Mouse (Mus musculus) hindbrain, embryonic 12.5 days (tissue): ENCODE results near the gene Mrc1. TPM values are rescaled to one million over a fixed set of nuclear protein-coding genes. Genes with fewer than 3 reads are reported as not detected.

Source experiments
- ATAC-seq: fragments of 200-750 bp; cut with Nextera tagmentation; 2 replicates; pipeline ENCODE4 v1.8.0; 2017; ENCODE audit warnings: moderate TSS enrichment; ENCODE audit not compliant: low FRiP score
- H3K27ac ChIP-seq: fragments of 300-500 bp; sonication (generic); 2 replicates; pipeline ENCODE4 v1.5.1; 2016; ENCODE audit warnings: mild to moderate bottlenecking
- H3K27me3 ChIP-seq: fragments of 300-500 bp; sonication (generic); 2 replicates; pipeline ENCODE4 v1.6.1; 2016; ENCODE audit warnings: mild to moderate bottlenecking
- H3K36me3 ChIP-seq: fragments of 300-500 bp; sonication (generic); 2 replicates; pipeline ENCODE4 v1.6.1; 2016; ENCODE audit warnings: mild to moderate bottlenecking
- H3K4me1 ChIP-seq: fragments of 300-500 bp; sonication (generic); 2 replicates; pipeline ENCODE4 v1.6.1; 2016
- H3K4me2 ChIP-seq: fragments of 300-500 bp; sonication (generic); replicated peaks from 2 replicates; pipeline ENCODE4 v1.6.1; 2016; ENCODE audit warnings: mild to moderate bottlenecking
- H3K4me3 ChIP-seq: fragments of 300-500 bp; sonication (generic); 2 replicates; pipeline ENCODE4 v1.5.1; 2016; ENCODE audit warnings: mild to moderate bottlenecking
- H3K9ac ChIP-seq: fragments of 300-500 bp; sonication (generic); 2 replicates; pipeline ENCODE4 v1.6.1; 2016; ENCODE audit warnings: mild to moderate bottlenecking, moderate library complexity
- H3K9me3 ChIP-seq: fragments of 300-500 bp; sonication (generic); replicated peaks from 2 replicates; pipeline ENCODE4 v1.6.1; 2016; ENCODE audit warnings: mild to moderate bottlenecking
- WGBS: fragments of 180-500 bp; shearing (Covaris S2); methylation state at CpG from one replicate; pipeline ENCODE4 v1.1.7; 2016; 5-methylcytosine and 5-hydroxymethylcytosine counted together
- polyA plus RNA-seq: library from polyadenylated mRNA; unstranded; fragments of >200 nt; fragmentation: Nextera tagmentation; extraction: Ambion mirVana; gene quantifications from 2 replicates; pipeline ENCODE4 v1.2.1, GENCODE M21; 2016

The Mrc1 gene
- polyA plus RNA-seq, 1 experiment from 2014 or later, result 6.0 TPM

- Histone ChIP-seq H3K27me3 (no peaks in the 10 kb centered on the region), H3K36me3 (no peaks in the 10 kb centered on the region)
- WGBS, result 95% methylated on average over 3 of the region's 3 CpGs
These were observed 12.5 kb upstream of the Mrc1 start for GRCm38 (mm10) chr2:14216653-14217052.

GRCm38 (mm10) chr2:14218126-14218525 is 11.1 kb upstream of the Mrc1 start:
- H3K4me2 ChIP-seq, result no peak overlapping the region
- 80% methylated on average over 6 of the region's 6 CpGs for WGBS
- H3K27me3 ChIP-seq, result no peaks in the 10 kb centered on the region
- no peak overlapping the region for H3K9ac ChIP-seq
- ATAC-seq, result no peak
- H3K9me3 ChIP-seq, result no peaks in the 10 kb centered on the region
- H3K36me3 ChIP-seq, result no peaks in the 10 kb centered on the region
- no peaks in the 10 kb centered on the region for H3K4me1 ChIP-seq
- H3K27ac ChIP-seq, result no peak overlapping the region
- H3K4me3 ChIP-seq, result no peak overlapping the region

More at GRCm38 (mm10) chr2:14216653-14217052, 12.5 kb upstream of the Mrc1 start:
- ATAC-seq, result no peak
- H3K4me1 ChIP-seq, result no peaks in the 10 kb centered on the region
- H3K9me3 ChIP-seq, result no peaks in the 10 kb centered on the region
- no peak overlapping the region for H3K9ac ChIP-seq
- no peak overlapping the region for H3K4me3 ChIP-seq
- no peak overlapping the region for H3K4me2 ChIP-seq
- no peak overlapping the region for H3K27ac ChIP-seq

- H3K4me2 ChIP-seq, result no peak overlapping the region
- H3K9ac ChIP-seq, result no peak overlapping the region
- ATAC-seq, result no peak
- no peaks in the 10 kb centered on the region for H3K27me3 ChIP-seq
- H3K27ac ChIP-seq, result no peak overlapping the region
- 78% methylated on average over 3 of the region's 4 CpGs for WGBS
- no peaks in the 10 kb centered on the region for H3K36me3 ChIP-seq
- H3K4me1 ChIP-seq, result no peaks in the 10 kb centered on the region
- no peaks in the 10 kb centered on the region for H3K9me3 ChIP-seq
- no peak overlapping the region for H3K4me3 ChIP-seq
These were observed 4.8 kb upstream of the Mrc1 start for GRCm38 (mm10) chr2:14224387-14224786.

GRCm38 (mm10) chr2:14228495-14228894 is 697 bp upstream of the Mrc1 start:
- H3K9ac ChIP-seq, result no peak overlapping the region
- no peak overlapping the region for H3K4me2 ChIP-seq
- H3K36me3 ChIP-seq, result no peaks in the 10 kb centered on the region
- no peak overlapping the region for H3K27ac ChIP-seq
- no peaks in the 10 kb centered on the region for H3K4me1 ChIP-seq
- WGBS, result 77% methylated on average over 6 of the region's 6 CpGs
- no peaks in the 10 kb centered on the region for H3K9me3 ChIP-seq
- H3K4me3 ChIP-seq, result no peak overlapping the region
- ATAC-seq, result no peak
- no peaks in the 10 kb centered on the region for H3K27me3 ChIP-seq

GRCm38 (mm10) chr2:14229979-14230378 is 787 bp downstream of the Mrc1 start:
- H3K4me2 ChIP-seq, result no peak overlapping the region
- H3K4me1 ChIP-seq, result no peaks in the 10 kb centered on the region
- H3K4me3 ChIP-seq, result no peak overlapping the region
- no peaks in the 10 kb centered on the region for H3K36me3 ChIP-seq
- H3K9me3 ChIP-seq, result no peaks in the 10 kb centered on the region
- 90% methylated on average over 14 of the region's 14 CpGs for WGBS
- no peak overlapping the region for H3K9ac ChIP-seq
- H3K27ac ChIP-seq, result no peak overlapping the region
- H3K27me3 ChIP-seq, result no peaks in the 10 kb centered on the region
- ATAC-seq, result no peak

GRCm38 (mm10) chr2:14232897-14233296 is 3.7 kb downstream of the Mrc1 start:
- no peaks in the 10 kb centered on the region for H3K36me3 ChIP-seq
- ATAC-seq, result no peak
- no peak overlapping the region for H3K4me3 ChIP-seq
- no peaks in the 10 kb centered on the region for H3K4me1 ChIP-seq
- no peak overlapping the region for H3K27ac ChIP-seq
- WGBS, result 82% methylated on average over 1 of the region's 1 CpGs
- H3K4me2 ChIP-seq, result no peak overlapping the region
- H3K9ac ChIP-seq, result no peak overlapping the region
- H3K9me3 ChIP-seq, result no peaks in the 10 kb centered on the region
- H3K27me3 ChIP-seq, result no peaks in the 10 kb centered on the region

GRCm38 (mm10) chr2:14233983-14234382 is 4.8 kb downstream of the Mrc1 start:
- H3K4me3 ChIP-seq, result no peak overlapping the region
- H3K27me3 ChIP-seq, result no peaks in the 10 kb centered on the region
- no peaks in the 10 kb centered on the region for H3K36me3 ChIP-seq
- no peak overlapping the region for H3K27ac ChIP-seq
- no peak for ATAC-seq
- H3K4me2 ChIP-seq, result no peak overlapping the region
- no peaks in the 10 kb centered on the region for H3K9me3 ChIP-seq
- no peak overlapping the region for H3K9ac ChIP-seq
- 81% methylated on average over 2 of the region's 2 CpGs for WGBS
- no peaks in the 10 kb centered on the region for H3K4me1 ChIP-seq

GRCm38 (mm10) chr2:14235319-14235718 is 6.1 kb downstream of the Mrc1 start:
- Histone ChIP-seq H3K4me3 (no peak overlapping the region), H3K9me3 (no peaks in the 10 kb centered on the region), H3K9ac (no peak overlapping the region), H3K4me1 (no peaks in the 10 kb centered on the region), H3K4me2 (no peak overlapping the region), H3K36me3 (no peaks in the 10 kb centered on the region), H3K27me3 (no peaks in the 10 kb centered on the region), H3K27ac (no peak overlapping the region)
- ATAC-seq, result no peak
- WGBS, result 88% methylated on average over 5 of the region's 5 CpGs

- Histone ChIP-seq H3K9me3 (no peaks in the 10 kb centered on the region), H3K9ac (no peak overlapping the region), H3K27me3 (no peaks in the 10 kb centered on the region), H3K4me1 (no peaks in the 10 kb centered on the region), H3K4me3 (no peak overlapping the region), H3K4me2 (no peak overlapping the region), H3K27ac (no peak overlapping the region), H3K36me3 (no peaks in the 10 kb centered on the region)
- WGBS, result 95% methylated on average over 4 of the region's 4 CpGs
- ATAC-seq, result no peak
These were observed 7.7 kb downstream of the Mrc1 start for GRCm38 (mm10) chr2:14236920-14237319.

- H3K9me3 ChIP-seq, result no peaks in the 10 kb centered on the region
- H3K9ac ChIP-seq, result no peak overlapping the region
- WGBS, result 75% methylated on average over 4 of the region's 4 CpGs
These were observed 8.5 kb downstream of the Mrc1 start for GRCm38 (mm10) chr2:14237723-14238122.

GRCm38 (mm10) chr2:14239151-14239550 is 10.0 kb downstream of the Mrc1 start:
- Histone ChIP-seq H3K4me1 (no peaks in the 10 kb centered on the region), H3K27ac (no peak overlapping the region), H3K9me3 (no peaks in the 10 kb centered on the region), H3K36me3 (no peaks in the 10 kb centered on the region), H3K4me3 (no peak overlapping the region), H3K4me2 (no peak overlapping the region), H3K27me3 (no peaks in the 10 kb centered on the region), H3K9ac (no peak overlapping the region)
- no peak for ATAC-seq
- 52% methylated on average over 5 of the region's 5 CpGs for WGBS

More at GRCm38 (mm10) chr2:14237723-14238122, 8.5 kb downstream of the Mrc1 start:
- no peak overlapping the region for H3K4me3 ChIP-seq
- ATAC-seq, result no peak
- no peak overlapping the region for H3K27ac ChIP-seq
- H3K36me3 ChIP-seq, result no peaks in the 10 kb centered on the region
- no peaks in the 10 kb centered on the region for H3K27me3 ChIP-seq
- no peaks in the 10 kb centered on the region for H3K4me1 ChIP-seq
- H3K4me2 ChIP-seq, result no peak overlapping the region

GRCm38 (mm10) chr2:14244157-14244556 is 15.0 kb downstream of the Mrc1 start:
- H3K27me3 ChIP-seq, result no peaks in the 10 kb centered on the region
- no peaks in the 10 kb centered on the region for H3K9me3 ChIP-seq
- no peak for ATAC-seq
- no peak overlapping the region for H3K27ac ChIP-seq
- H3K4me3 ChIP-seq, result no peak overlapping the region
- H3K36me3 ChIP-seq, result no peaks in the 10 kb centered on the region
- H3K4me2 ChIP-seq, result no peak overlapping the region
- no peak overlapping the region for H3K9ac ChIP-seq
- 84% methylated on average over 5 of the region's 5 CpGs for WGBS
- no peaks in the 10 kb centered on the region for H3K4me1 ChIP-seq

GRCm38 (mm10) chr2:14244668-14245067 is 15.5 kb downstream of the Mrc1 start:
- Histone ChIP-seq H3K9ac (no peak overlapping the region), H3K36me3 (no peaks in the 10 kb centered on the region), H3K27me3 (no peaks in the 10 kb centered on the region), H3K4me3 (no peak overlapping the region), H3K4me1 (no peaks in the 10 kb centered on the region), H3K27ac (no peak overlapping the region), H3K9me3 (no peaks in the 10 kb centered on the region), H3K4me2 (no peak overlapping the region)
- WGBS, result 94% methylated on average over 2 of the region's 2 CpGs
- ATAC-seq, result no peak
